Mouse (Mus musculus): Measurements from ENCODE around the gene Mpv17l2. TPM values are rescaled to one million over a fixed set of nuclear protein-coding genes. Genes with fewer than 3 reads are reported as not detected.
A peak's percentile ranks its signal among the peaks of the same experiment; 100 is the strongest.

Mpv17l2 gene
- total and polyA plus RNA-seq, 2 experiments from 2014 or later: 53.9 to 56.1 TPM

DNA sequence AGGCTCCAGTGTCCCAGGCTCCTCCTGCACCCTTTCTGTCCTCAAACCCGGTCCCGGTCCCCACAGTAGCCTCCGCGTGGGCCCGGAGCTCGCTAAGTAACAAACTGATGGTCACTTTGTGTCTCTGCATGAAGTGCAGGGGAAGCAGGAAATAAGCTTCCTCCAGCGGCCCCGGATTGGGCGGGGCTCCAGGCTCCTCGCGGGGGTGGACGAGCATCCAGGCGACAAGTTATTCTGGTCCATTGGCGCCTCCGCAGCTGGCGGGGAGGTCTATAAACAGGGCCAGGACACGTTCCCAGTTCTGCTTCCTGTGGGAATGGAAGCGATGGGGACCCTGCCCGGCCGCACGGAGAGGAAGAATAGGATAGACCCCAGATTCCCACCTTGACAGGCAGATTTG is 7.6 kb downstream of the Mpv17l2 start:
- H3K27me3 ChIP-seq (ENCODE audit: insufficient read depth, low read length): no peaks in the 10 kb centered on the region
- ATAC-seq (no peak), DNase-seq (ENCODE audit: low spot score) (peak; percentile 36)
- WGBS: 25% methylated on average over 21 of the region's 21 CpGs
- H3K9ac ChIP-seq (replicated peaks; ENCODE audit: low read length): 0 out of 2 replicates have a peak overlapping the region, but pooled peaks have one; percentile 9
- no peak overlapping the region for H3K4me3 ChIP-seq (ENCODE audit: low read length)
- H3K4me1 ChIP-seq (ENCODE audit: insufficient read depth, low read length): peaks cover 8% of the 10 kb centered on the region
- H3K36me3 ChIP-seq (ENCODE audit: insufficient read depth, low read length): peaks cover 20% of the 10 kb centered on the region
- no peak for TF ChIP-seq CTCF (IDR thresholded peaks at IDR 0.05; ENCODE audit: low read depth)
- 0 out of 2 replicates have a peak overlapping the region, but pooled peaks have one; percentile 16 for H3K4me2 ChIP-seq (ENCODE audit: low read depth, low read length)
- H3K9me3 ChIP-seq (ENCODE audit: low read length): no peaks in the 10 kb centered on the region
- H3K27ac ChIP-seq: peak overlapping the region; percentile 96

GRCm38 (mm10) chr8:70752000-70752764 is 8.6 kb downstream of the Mpv17l2 start:
- 37% methylated on average over 11 of the region's 11 CpGs for WGBS
- Histone ChIP-seq H3K27me3 (ENCODE audit: insufficient read depth, low read length) (peaks cover 4% of the 10 kb centered on the region; the same call in 1 of the 2 replicates), H3K36me3 (ENCODE audit: insufficient read depth, low read length) (peaks cover 13% of the 10 kb centered on the region), H3K4me2 (ENCODE audit: low read depth, low read length) (no peak overlapping the region), H3K4me1 (ENCODE audit: insufficient read depth, low read length) (peaks cover 8% of the 10 kb centered on the region), H3K27ac (peak overlapping the region; percentile 96; the same call in 1 of the 2 replicates), H3K4me3 (ENCODE audit: low read length) (no peak overlapping the region), H3K9ac (replicated peaks; ENCODE audit: low read length) (no peak overlapping the region), H3K9me3 (ENCODE audit: low read length) (no peaks in the 10 kb centered on the region)
- peak; percentile 77 for TF ChIP-seq CTCF (IDR thresholded peaks at IDR 0.05; ENCODE audit: low read depth)
- DNase-seq (ENCODE audit: low spot score): peak; percentile 79
- no peak for ATAC-seq

DNA sequence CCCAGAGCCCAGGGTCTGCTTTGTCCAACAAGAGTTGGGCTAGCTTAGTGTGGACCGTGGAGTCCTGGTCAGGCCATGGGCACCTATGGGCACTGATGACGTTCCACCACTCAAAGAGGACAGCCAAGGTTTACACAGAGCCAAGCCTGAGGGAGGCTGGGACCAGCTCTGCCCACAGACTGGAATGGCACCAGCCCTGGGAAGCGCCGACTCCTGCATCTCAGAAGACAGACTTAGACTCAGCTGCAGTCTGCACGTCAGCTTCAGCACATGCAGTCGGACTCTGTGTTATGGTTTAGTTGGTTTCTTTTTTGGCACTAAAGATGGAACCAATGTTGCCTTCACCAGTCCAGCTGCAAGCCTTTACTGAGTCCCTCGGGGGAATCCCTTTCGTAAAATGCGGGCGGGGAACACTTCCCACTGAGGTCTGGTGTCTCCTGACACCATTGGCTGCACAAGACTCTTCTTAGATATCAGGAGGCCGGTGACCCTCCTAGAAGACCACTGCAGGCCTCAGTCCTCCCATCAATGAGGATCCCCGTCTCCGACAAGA is 10.5 kb downstream of the Mpv17l2 start:
- no peaks in the 10 kb centered on the region for H3K9me3 ChIP-seq (ENCODE audit: low read length)
- no peak for ATAC-seq
- WGBS: 86% methylated on average over 13 of the region's 13 CpGs

DNA sequence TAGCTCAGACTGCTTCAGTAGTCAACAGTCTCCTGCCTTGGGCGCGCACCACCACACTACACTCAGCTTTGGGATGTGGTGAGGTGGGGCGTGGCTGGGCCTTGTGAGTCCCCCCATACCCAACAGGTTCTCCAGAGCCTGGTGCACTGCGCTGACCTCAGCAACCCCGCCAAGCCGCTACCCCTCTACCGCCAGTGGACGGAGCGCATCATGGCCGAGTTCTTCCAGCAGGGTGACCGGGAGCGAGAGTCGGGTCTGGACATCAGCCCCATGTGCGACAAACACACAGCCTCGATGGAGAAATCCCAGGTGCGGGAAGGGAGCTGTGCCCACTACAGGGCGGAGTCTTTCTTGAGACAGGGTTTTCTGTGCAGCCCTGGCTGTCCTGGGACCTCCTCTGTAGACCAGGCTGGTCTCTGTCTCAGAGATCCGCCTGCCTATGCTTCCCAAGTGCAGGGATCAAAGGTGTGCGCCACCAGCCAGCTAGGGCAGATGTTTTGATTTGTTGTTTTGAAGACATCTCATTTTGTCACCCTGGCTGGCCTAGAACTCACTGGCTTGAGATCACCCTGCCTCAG is 11.6 kb downstream of the Mpv17l2 start:
- Histone ChIP-seq H3K36me3 (ENCODE audit: insufficient read depth, low read length) (no peaks in the 10 kb centered on the region), H3K9me3 (ENCODE audit: low read length) (no peaks in the 10 kb centered on the region), H3K27me3 (ENCODE audit: insufficient read depth, low read length) (peaks cover 25% of the 10 kb centered on the region), H3K4me3 (ENCODE audit: low read length) (no peak overlapping the region), H3K27ac (no peak overlapping the region), H3K4me1 (ENCODE audit: insufficient read depth, low read length) (no peaks in the 10 kb centered on the region; the same call in 1 of the 2 replicates), H3K4me2 (ENCODE audit: low read depth, low read length) (no peak overlapping the region), H3K9ac (replicated peaks; ENCODE audit: low read length) (no peak overlapping the region)
- ATAC-seq (no peak), DNase-seq (ENCODE audit: low spot score) (no peak)
- no peak for TF ChIP-seq CTCF (IDR thresholded peaks at IDR 0.05; ENCODE audit: low read depth)
- 85% methylated on average over 19 of the region's 19 CpGs for WGBS

More for the DNA sequence above, 10.5 kb downstream of the Mpv17l2 start:
- Histone ChIP-seq H3K9ac (replicated peaks; ENCODE audit: low read length) (no peak overlapping the region), H3K27ac (no peak overlapping the region), H3K4me2 (ENCODE audit: low read depth, low read length) (no peak overlapping the region), H3K36me3 (ENCODE audit: insufficient read depth, low read length) (no peaks in the 10 kb centered on the region), H3K4me1 (ENCODE audit: insufficient read depth, low read length) (no peaks in the 10 kb centered on the region; the same call in 1 of the 2 replicates), H3K4me3 (ENCODE audit: low read length) (no peak overlapping the region), H3K27me3 (ENCODE audit: insufficient read depth, low read length) (peaks cover 15% of the 10 kb centered on the region)
- no peak for DNase-seq (ENCODE audit: low spot score)
- no peak for TF ChIP-seq CTCF (IDR thresholded peaks at IDR 0.05; ENCODE audit: low read depth)

DNA sequence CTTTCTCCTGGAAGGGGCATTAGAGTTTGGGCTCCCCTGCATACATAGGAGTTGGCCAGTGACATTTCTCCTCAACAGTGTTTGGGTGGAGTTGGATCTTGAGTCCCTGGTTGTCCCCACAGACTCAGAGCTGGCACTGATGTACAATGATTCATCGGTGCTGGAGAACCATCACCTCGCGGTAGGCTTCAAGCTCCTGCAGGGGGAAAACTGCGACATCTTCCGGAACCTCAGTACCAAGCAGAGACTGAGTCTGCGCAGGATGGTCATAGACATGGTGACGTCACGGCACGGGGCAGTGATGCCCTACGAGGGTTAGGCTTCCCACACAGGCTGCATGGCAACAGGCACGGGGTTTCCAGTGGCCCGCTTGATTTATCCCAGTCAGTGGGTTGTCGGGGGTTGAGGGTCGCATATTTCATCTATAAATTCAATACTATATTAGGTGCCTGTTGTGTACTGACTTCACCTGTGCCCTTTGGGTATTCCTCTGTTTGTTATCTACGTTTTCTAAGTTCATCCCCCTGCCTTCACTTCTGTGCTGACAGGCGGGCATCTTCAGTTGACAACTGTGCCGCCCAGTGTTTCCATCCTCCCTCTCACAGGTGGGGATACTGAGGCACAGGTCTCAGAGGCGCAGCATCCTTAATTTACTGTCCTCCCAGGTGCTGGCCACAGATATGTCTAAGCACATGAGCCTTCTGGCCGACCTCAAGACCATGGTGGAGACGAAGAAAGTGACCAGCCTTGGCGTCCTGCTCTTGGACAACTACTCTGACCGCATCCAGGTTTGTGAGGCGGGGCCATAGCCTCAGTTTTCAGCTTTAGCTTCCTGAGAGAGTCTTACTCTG is 12.3 kb downstream of the Mpv17l2 start:
- WGBS: 85% methylated on average over 23 of the region's 23 CpGs
- no peak for DNase-seq (ENCODE audit: low spot score)

GRCm38 (mm10) chr8:70747211-70747890 is 13.4 kb downstream of the Mpv17l2 start:
- WGBS: 79% methylated on average over 18 of the region's 18 CpGs
- Histone ChIP-seq H3K4me1 (ENCODE audit: insufficient read depth, low read length) (peaks cover 7% of the 10 kb centered on the region), H3K36me3 (ENCODE audit: insufficient read depth, low read length) (no peaks in the 10 kb centered on the region), H3K9ac (replicated peaks; ENCODE audit: low read length) (no peak overlapping the region), H3K27me3 (ENCODE audit: insufficient read depth, low read length) (peaks cover 43% of the 10 kb centered on the region), H3K9me3 (ENCODE audit: low read length) (no peaks in the 10 kb centered on the region), H3K4me2 (ENCODE audit: low read depth, low read length) (no peak overlapping the region), H3K4me3 (ENCODE audit: low read length) (no peak overlapping the region), H3K27ac (no peak overlapping the region)
- TF ChIP-seq CTCF (IDR thresholded peaks at IDR 0.05; ENCODE audit: low read depth): no peak
- ATAC-seq (no peak), DNase-seq (ENCODE audit: low spot score) (no peak)

More for the DNA sequence above, 12.3 kb downstream of the Mpv17l2 start:
- Histone ChIP-seq H3K4me2 (ENCODE audit: low read depth, low read length) (no peak overlapping the region), H3K4me1 (ENCODE audit: insufficient read depth, low read length) (peaks cover under 1% of the 10 kb centered on the region), H3K36me3 (ENCODE audit: insufficient read depth, low read length) (no peaks in the 10 kb centered on the region), H3K27me3 (ENCODE audit: insufficient read depth, low read length) (peaks cover 32% of the 10 kb centered on the region), H3K4me3 (ENCODE audit: low read length) (no peak overlapping the region), H3K27ac (no peak overlapping the region), H3K9me3 (ENCODE audit: low read length) (no peaks in the 10 kb centered on the region), H3K9ac (replicated peaks; ENCODE audit: low read length) (no peak overlapping the region)
- ATAC-seq: no peak
- no peak for TF ChIP-seq CTCF (IDR thresholded peaks at IDR 0.05; ENCODE audit: low read depth)
